Mouse (Mus musculus): ENCODE measurements at regions not wholly inside any gene's neighbourhood (a gene's known extent, or its start where the extent isn't known, plus 50 kb on each side); places are given as distances from the start of the nearest gene placed in this dataset.
A peak's percentile ranks its signal among the peaks of the same experiment; 100 is the strongest.

DNA sequence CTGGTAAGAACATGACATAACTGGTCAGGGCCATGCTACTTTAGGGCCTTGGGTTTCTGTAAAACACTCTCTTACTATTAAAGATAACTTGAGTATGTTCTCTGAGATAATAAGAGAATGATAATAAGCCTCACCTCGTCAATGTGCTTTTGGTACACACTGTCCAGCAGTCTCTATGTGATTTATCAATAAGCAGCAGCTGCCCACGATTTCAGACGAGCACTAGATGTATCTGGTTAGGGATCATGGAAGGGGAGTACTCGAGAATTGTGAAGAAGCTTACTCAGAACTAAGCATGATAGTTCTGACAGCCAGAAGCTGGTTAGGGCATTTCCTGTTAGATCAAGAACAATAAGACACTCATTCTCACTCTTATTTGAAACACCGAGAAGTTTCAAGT lies 53.8 kb downstream of the Neurod6 start:
- no peak overlapping the region for H3K4me3 ChIP-seq (replicated peaks; ENCODE audit: insufficient read depth, low read depth, low read length)
- WGBS = 80% methylated on average over 5 of the region's 5 CpGs
- no peak for TF ChIP-seq POLR2A (IDR thresholded peaks at IDR 0.05; ENCODE audit: borderline replicate concordance, insufficient read depth, low read length)
- no peak for TF ChIP-seq CTCF (IDR thresholded peaks at IDR 0.05; ENCODE audit: borderline replicate concordance, insufficient read depth, low read depth, low read length)
- H3K27ac ChIP-seq (ENCODE audit: insufficient read depth, low read length) = no peak overlapping the region
- H3K4me1 ChIP-seq (ENCODE audit: control insufficient read depth, insufficient read depth, low read length) = no peaks in the 10 kb centered on the region
- DNase-seq = no peak
- no peaks in the 10 kb centered on the region; the same call in 1 of the 2 replicates for H3K27me3 ChIP-seq (ENCODE audit: control insufficient read depth, insufficient read depth, low read length)

DNA sequence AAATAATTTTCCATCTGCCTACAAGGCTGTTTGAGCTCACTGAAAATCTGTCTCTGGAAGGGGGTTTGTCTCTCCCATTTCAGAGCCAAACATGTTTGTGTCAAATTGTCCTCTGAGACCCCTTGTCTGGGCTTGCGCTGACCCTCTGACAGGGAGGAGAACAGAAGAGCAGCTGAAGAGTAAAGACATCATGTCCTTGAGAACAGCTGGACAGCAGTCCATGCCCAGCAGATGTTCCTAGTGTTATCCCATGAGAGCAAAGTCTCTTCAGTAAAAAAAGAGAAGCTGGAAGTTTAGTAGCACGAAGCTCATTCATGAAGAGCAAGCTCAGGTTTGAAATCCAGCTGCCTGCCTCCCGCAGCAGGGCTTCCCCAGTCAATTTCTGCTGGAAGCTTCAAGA lies 60.7 kb downstream of the Neurod6 start:
- Histone ChIP-seq H3K4me3 (replicated peaks; ENCODE audit: insufficient read depth, low read depth, low read length) (no peak overlapping the region), H3K27ac (ENCODE audit: insufficient read depth, low read length) (no peak overlapping the region), H3K27me3 (ENCODE audit: control insufficient read depth, insufficient read depth, low read length) (no peaks in the 10 kb centered on the region; the same call in 1 of the 2 replicates), H3K4me1 (ENCODE audit: control insufficient read depth, insufficient read depth, low read length) (no peaks in the 10 kb centered on the region)
- 78% methylated on average over 3 of the region's 3 CpGs for WGBS
- TF ChIP-seq POLR2A (IDR thresholded peaks at IDR 0.05; ENCODE audit: borderline replicate concordance, insufficient read depth, low read length) (no peak), CTCF (IDR thresholded peaks at IDR 0.05; ENCODE audit: borderline replicate concordance, insufficient read depth, low read depth, low read length) (no peak)
- DNase-seq = no peak

DNA sequence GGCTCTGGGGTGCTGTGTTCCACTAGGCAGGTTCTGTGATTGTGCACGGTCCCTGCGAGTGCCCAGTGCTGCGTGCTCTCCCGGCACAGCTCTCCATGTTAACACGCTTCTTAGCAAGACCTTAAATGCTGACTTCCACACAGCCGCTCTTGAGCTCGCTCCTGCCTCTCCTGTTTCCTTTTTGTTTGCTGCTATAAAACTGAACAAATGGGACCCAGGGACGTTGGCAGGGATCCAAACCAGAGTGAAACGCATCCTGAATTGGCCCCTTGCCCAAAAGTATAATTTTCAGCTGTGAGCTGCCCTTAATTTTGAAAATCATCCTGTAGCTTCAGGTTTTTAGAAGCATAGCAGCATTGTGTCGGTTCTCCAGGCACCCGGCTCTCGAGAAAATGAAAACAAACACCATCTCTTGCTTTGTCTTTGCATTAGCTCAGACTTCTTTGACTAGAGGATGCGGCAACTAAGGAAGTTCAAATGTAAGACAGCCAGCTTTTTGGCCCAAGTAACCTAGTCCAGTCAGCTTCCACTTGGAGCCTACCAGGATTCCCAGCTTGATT lies 63.1 kb downstream of the Neurod6 start:
- no peaks in the 10 kb centered on the region for H3K4me1 ChIP-seq (ENCODE audit: control insufficient read depth, insufficient read depth, low read length)
- peak; percentile 48 to 50 for DNase-seq
- 2% methylated on average over 13 of the region's 13 CpGs for WGBS
- peak overlapping the region; percentile 35 for H3K4me3 ChIP-seq (replicated peaks; ENCODE audit: insufficient read depth, low read depth, low read length)
- H3K27ac ChIP-seq (ENCODE audit: insufficient read depth, low read length) = no peak overlapping the region
- H3K27me3 ChIP-seq (ENCODE audit: control insufficient read depth, insufficient read depth, low read length) = no peaks in the 10 kb centered on the region
- TF ChIP-seq POLR2A (IDR thresholded peaks at IDR 0.05; ENCODE audit: borderline replicate concordance, insufficient read depth, low read length) = no peak
- TF ChIP-seq CTCF (IDR thresholded peaks at IDR 0.05; ENCODE audit: borderline replicate concordance, insufficient read depth, low read depth, low read length) = no peak

DNA sequence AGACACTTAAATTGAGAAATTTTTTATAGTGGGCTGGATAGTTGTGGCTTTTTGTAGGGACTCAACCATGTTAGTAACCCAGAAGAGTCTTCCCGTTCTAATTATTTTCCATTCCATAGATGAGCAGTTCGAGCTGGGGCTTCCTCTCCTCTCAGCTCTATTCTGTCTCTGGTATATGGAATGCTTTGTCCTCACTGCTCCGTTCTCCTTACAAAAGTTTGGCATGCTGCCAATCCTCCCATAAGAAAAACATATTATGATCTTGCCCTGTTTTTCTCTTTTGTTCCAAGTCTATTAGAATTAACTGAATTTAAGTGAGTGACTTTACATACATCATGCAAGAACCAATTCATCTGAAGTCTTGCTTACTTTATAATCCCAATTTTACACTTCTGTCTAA lies 70.7 kb downstream of the Neurod6 start:
- no peak overlapping the region for H3K4me3 ChIP-seq (replicated peaks; ENCODE audit: insufficient read depth, low read depth, low read length)
- no peak overlapping the region for H3K27ac ChIP-seq (ENCODE audit: insufficient read depth, low read length)
- 24% methylated on average over 3 of the region's 3 CpGs for WGBS
- no peak for TF ChIP-seq CTCF (IDR thresholded peaks at IDR 0.05; ENCODE audit: borderline replicate concordance, insufficient read depth, low read depth, low read length)
- no peak for TF ChIP-seq POLR2A (IDR thresholded peaks at IDR 0.05; ENCODE audit: borderline replicate concordance, insufficient read depth, low read length)
- H3K4me1 ChIP-seq (ENCODE audit: control insufficient read depth, insufficient read depth, low read length) = no peaks in the 10 kb centered on the region
- no peaks in the 10 kb centered on the region for H3K27me3 ChIP-seq (ENCODE audit: control insufficient read depth, insufficient read depth, low read length)
- DNase-seq = no peak

DNA sequence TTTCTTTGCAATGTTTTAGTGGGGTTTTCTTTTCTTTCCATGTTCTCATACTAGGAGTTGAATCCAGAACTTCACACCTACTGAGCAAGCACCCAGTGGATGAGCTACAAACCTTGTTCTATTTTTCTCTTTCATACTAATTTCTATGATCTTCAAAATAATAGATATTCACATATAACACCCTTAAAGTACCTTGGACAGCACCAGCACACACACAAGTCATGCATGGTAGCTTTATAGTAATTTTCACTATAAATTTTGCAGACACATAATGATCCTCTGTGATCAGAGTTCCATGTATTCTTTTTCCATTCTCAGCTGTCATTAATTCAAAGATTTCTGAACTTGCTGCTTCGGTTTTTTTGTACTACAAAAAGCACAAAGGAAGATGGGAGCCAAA lies 71.1 kb downstream of the Neurod6 start:
- no peak overlapping the region for H3K4me3 ChIP-seq (replicated peaks; ENCODE audit: insufficient read depth, low read depth, low read length)
- DNase-seq = no peak
- 65% methylated on average over 1 of the region's 1 CpGs for WGBS
- no peak overlapping the region for H3K27ac ChIP-seq (ENCODE audit: insufficient read depth, low read length)
- no peaks in the 10 kb centered on the region for H3K4me1 ChIP-seq (ENCODE audit: control insufficient read depth, insufficient read depth, low read length)
- H3K27me3 ChIP-seq (ENCODE audit: control insufficient read depth, insufficient read depth, low read length) = no peaks in the 10 kb centered on the region
- TF ChIP-seq POLR2A (IDR thresholded peaks at IDR 0.05; ENCODE audit: borderline replicate concordance, insufficient read depth, low read length) (no peak), CTCF (IDR thresholded peaks at IDR 0.05; ENCODE audit: borderline replicate concordance, insufficient read depth, low read depth, low read length) (no peak)

DNA sequence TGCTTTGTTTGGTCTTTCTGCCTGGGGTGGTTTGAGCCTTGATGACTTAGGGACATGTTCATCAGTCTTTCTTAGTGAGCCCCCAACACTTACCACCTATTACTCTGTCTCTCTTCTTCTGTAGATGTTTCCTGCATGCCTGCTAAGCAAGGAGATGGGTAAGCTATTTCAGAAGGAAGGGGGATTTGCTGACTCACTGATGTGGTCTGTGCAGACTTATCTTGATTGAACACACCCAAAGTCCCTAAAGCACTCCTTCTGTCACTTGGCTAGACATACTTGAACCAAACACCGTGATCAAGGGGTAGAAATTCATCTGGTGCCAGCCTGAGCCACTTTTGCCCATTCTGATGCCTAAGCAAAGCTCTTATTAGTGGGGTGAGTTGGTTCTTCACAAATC lies 72.0 kb downstream of the Neurod6 start:
- H3K4me3 ChIP-seq (replicated peaks; ENCODE audit: insufficient read depth, low read depth, low read length) = no peak overlapping the region
- H3K27me3 ChIP-seq (ENCODE audit: control insufficient read depth, insufficient read depth, low read length) = no peaks in the 10 kb centered on the region
- no peaks in the 10 kb centered on the region for H3K4me1 ChIP-seq (ENCODE audit: control insufficient read depth, insufficient read depth, low read length)
- TF ChIP-seq POLR2A (IDR thresholded peaks at IDR 0.05; ENCODE audit: borderline replicate concordance, insufficient read depth, low read length) (no peak), CTCF (IDR thresholded peaks at IDR 0.05; ENCODE audit: borderline replicate concordance, insufficient read depth, low read depth, low read length) (no peak)
- DNase-seq = no peak
- WGBS = 11% methylated on average over 1 of the region's 1 CpGs
- H3K27ac ChIP-seq (ENCODE audit: insufficient read depth, low read length) = no peak overlapping the region

DNA sequence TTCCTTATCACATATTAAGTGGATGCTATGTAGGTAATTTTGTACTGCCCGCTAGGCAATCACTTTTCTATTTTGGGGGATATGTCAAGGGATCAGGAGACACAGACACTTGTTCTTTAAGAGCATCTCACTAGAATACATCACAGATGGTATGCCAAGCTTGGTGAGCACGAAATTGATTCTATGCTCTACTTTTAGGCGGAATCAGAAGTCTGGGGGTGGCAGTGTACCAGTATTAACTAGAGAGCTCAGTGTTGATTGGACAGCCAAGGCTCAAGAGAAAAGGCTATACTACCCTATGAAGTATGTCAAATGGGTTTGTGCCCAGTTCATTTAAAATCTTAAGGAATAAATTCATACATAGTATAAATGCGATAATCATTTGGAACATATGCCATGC lies 84.0 kb downstream of the Neurod6 start:
- TF ChIP-seq CTCF (IDR thresholded peaks at IDR 0.05; ENCODE audit: borderline replicate concordance, insufficient read depth, low read depth, low read length) (no peak), POLR2A (IDR thresholded peaks at IDR 0.05; ENCODE audit: borderline replicate concordance, insufficient read depth, low read length) (no peak)
- Histone ChIP-seq H3K27me3 (ENCODE audit: control insufficient read depth, insufficient read depth, low read length) (no peaks in the 10 kb centered on the region), H3K4me3 (replicated peaks; ENCODE audit: insufficient read depth, low read depth, low read length) (no peak overlapping the region), H3K4me1 (ENCODE audit: control insufficient read depth, insufficient read depth, low read length) (no peaks in the 10 kb centered on the region), H3K27ac (ENCODE audit: insufficient read depth, low read length) (no peak overlapping the region)
- WGBS = 71% methylated on average over 4 of the region's 4 CpGs
- DNase-seq = no peak

DNA sequence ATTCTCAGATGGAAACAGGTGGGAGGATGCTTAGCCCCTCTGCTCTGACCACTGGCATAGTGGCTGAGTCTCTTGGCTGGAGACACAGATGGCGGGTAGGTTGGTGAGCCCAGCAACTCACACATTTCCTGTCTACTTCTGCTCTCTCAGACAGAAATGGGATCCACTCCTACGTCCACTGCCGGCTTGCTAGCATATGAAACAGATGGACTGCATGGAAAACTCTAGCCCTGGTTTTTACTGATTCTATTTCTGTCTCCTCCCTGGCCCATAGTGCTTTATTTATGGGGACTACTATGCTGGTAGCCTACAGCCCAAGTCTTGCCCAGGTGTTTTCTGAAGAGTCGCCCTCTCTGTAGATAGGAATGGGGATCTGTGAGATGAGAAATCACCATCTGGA lies 88.9 kb downstream of the Neurod6 start:
- Histone ChIP-seq H3K4me1 (ENCODE audit: control insufficient read depth, insufficient read depth, low read length) (no peaks in the 10 kb centered on the region), H3K27me3 (ENCODE audit: control insufficient read depth, insufficient read depth, low read length) (no peaks in the 10 kb centered on the region), H3K4me3 (replicated peaks; ENCODE audit: insufficient read depth, low read depth, low read length) (no peak overlapping the region), H3K27ac (ENCODE audit: insufficient read depth, low read length) (no peak overlapping the region)
- no peak for TF ChIP-seq POLR2A (IDR thresholded peaks at IDR 0.05; ENCODE audit: borderline replicate concordance, insufficient read depth, low read length)
- no peak for TF ChIP-seq CTCF (IDR thresholded peaks at IDR 0.05; ENCODE audit: borderline replicate concordance, insufficient read depth, low read depth, low read length)
- 44% methylated on average over 4 of the region's 4 CpGs for WGBS
- no peak for DNase-seq
